Mouse (Mus musculus) frontal cortex, postnatal 10 days (tissue): ENCODE data around the gene 4921536K21Rik.
"Not testable (repeated sequence)": the region's sequence is repeated elsewhere in the genome, so short reads cannot be mapped to it uniquely, and the experiment has no call there.

Experiments used
- DNase-seq, 2 experiments: peaks; one replicate each; pipeline ENCODE4 v3.0.0; 2022; ENCODE audit warnings: low spot score in 2 of 2, mixed read lengths in 1 of 2

4921536K21Rik gene

DNA sequence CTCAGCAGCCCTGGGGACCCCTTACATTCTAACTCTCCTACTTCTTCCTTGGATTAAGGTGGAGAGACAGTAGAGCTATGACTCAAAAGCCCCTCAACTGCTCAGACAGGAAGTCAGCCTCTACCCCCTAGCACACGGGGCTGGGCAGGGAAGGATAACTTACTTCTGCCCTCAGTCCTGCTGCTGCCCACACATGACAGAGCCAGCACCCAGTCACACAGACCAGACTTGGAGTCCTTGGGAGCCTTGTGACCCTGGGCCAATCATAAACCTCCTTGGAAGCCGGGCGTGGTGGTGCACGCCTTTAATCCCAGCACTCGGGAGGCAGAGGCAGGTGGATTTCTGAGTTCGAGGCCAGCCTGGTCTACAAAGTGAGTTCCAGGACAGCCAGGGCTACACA lies 16.5 kb upstream of the 4921536K21Rik start:
- not testable (repeated sequence) for DNase-seq

DNA sequence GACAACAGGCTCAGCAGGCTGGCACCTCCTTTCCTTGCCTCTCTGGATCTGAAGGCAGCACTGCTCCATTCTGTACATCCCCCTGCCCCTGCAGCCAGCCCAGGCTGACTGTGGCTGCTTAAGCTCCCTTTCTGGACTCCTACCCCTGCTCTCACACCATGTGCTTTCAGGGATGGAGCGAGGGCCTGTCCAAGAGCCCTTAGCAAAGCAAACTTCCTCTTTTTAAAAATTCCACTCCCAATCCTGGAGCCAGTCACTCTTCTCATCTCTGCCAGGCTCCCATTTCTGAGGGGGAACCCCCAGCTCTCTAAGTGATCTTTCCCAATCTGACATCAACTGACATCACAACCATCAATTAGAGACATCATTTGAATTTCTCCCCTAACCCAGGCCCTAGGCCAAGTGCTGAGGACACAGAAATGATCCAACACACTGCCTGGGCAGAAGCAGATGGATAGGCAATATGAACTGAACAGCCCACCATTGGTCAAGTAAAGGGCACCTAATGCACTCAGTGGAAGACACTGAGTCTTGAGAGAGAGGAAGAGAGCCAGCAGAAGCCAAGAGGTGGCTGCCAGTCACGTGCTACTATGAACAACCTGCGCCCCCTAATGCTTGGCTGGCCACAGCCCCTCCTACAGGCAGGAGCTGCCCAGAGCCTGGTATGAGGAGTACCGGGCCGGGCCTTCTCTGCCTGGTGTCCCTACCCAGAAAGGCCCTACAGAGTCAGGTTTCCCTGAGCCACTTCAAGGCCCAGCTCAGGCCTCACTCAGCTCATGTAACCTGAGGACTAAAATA lies 15.8 kb upstream of the 4921536K21Rik start:
- DNase-seq: no peak

DNA sequence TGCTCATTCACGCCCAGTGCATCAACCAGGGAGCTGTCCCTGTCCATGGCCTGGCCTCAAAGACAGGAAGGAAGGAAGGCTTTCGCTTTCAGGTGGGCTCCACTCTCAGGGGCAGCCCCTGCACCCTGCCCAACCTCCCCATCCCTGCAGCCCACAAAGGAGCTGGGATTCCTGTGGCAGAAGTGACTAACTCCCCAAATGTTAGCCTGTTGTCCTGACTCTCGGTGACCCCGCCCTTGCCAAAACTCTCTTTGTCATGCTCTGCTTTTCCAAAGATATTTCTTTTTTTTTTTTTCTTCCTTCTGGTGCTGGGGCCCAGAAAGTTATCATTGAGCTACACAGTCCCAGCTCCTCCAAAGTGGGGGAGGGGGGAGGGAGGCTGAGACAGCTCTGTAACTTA lies 14.3 kb upstream of the 4921536K21Rik start:
- no peak for DNase-seq

DNA sequence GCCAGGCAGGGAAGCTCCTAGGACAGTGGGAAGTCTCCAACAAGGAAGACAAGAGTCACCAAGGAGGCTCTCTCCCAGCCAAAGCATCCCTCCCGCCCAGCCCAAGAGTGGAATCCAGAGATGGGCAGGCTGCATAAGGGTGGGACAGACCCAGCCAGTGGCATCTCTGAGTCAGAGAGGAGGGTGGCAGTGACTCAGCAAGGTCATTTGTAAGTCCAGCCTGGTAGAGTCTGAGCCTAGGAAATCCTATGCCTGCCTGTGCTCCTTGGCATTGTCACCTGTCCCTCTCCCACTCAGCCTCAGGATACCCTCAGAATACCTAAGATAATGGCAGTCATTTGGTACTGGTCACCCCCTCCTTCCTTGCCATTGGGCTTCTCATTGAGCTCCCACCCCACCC lies 10.5 kb upstream of the 4921536K21Rik start:
- DNase-seq: no peak

DNA sequence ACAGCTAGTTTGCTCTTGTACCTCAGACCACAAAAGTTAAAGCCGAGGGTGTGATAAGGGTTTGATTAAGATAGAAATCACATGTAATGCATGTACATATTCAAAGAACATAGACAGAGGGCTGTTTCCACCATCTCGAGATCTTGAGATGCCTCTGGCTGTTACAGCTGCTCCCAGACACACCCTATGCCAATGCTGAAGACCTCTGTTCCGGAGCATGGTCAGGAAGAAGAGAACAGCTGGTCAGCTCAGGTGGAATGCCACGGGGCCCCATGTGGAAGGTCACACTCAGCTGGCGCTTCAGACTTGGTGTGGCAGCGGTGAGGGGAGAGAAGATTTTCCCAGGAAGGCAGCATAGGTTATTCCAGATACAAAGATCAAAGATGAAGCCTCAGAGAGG lies 9.8 kb upstream of the 4921536K21Rik start:
- no peak for DNase-seq

DNA sequence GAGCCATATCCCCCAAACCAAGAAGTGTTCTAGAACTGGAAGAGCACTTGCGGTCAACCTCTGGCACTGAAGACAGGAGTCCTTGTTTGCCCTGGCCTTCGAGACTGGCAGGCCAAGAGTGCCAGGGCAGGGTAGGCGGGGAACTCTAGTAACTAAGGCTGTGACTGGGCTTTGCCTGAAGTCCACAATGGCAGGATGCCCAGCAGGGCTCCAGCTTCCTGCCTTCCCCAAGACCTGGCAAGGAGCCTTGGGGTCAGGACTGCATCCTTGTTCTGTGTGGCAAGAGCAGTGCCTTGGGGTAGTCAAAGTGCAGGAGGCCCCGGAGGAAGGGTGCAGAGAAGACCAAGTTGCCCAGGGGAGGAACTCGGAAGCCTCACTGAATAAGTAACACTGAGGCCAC lies 8.1 kb upstream of the 4921536K21Rik start:
- peak; percentile 60 to 76 for DNase-seq

DNA sequence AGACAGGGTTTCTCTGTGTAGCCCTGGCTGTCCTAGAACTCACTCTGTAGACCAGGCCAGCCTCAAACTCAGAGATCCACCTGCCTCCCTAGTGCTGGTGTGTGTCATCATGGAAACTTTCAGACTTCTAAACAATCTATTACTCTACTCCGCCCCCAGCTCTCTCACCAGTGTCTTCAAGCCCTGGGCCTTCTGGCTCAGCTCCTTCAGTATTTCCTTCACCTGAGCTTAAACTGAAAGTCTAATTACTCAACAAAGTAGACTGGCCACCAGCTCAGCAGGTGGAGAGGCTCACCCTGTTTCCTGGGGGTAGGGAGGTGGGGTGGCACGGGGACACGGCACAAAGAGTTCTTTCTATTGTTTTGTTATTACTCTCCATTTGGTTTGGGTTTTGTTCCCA lies 7.6 kb upstream of the 4921536K21Rik start:
- no peak for DNase-seq

DNA sequence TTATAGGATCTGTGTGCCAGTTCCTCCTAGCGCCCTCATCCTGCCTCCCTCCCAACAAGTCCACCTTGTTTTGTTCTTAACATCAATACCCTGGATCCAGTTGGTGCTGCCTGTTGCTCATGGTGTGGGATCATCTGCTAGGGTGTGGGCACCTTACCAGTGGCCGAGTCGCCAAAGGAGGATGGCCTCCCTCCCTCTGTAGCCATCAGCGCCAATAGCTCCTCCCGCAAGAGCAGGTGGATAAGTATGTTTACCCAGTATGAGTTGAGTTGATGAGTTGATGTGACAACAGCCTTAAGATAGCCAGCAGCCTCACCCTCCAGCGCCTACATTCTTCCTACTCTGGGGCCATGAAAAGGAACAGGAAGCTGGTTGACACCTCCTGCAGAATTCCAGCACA lies 5.4 kb upstream of the 4921536K21Rik start:
- DNase-seq: no peak

DNA sequence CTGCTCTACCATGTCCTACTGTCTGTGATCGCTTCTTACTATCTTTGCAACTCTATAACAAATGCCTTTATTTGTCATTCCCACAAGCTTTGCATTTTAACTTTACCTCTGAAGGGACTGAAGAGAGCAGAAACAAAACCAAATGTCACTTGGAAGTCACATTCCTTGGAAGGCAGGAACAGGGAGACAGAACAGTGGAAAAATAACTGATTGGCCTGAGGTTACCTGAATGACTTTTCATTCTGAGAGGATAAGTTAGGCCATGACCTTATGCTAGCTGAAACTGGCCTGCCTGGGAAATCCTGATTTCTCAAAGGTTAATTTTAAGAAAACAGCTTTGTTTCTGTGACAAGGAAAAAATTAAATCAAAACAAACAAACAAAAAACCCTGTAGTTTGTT lies 1.0 kb upstream of the 4921536K21Rik start:
- DNase-seq: no peak

DNA sequence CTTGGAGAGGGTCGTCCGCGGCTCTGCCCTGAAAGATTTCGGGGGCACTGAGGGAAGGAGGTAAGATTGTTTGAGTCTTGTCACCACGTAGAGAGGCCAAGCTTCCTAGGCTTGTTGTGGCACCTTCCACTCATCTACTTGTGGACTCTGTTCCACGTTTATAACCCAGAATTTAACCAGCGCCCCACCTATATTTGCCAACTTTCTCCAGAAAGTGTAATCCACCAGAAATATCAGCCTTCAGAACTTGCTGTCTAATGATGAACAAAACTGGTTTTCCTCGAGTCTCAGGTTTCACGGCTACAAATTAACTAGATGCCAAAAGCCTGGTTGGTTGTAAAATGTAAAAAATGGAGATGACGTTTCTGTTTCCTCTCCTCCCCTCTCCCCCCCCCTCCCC lies 560 bp upstream of the 4921536K21Rik start:
- no peak for DNase-seq

DNA sequence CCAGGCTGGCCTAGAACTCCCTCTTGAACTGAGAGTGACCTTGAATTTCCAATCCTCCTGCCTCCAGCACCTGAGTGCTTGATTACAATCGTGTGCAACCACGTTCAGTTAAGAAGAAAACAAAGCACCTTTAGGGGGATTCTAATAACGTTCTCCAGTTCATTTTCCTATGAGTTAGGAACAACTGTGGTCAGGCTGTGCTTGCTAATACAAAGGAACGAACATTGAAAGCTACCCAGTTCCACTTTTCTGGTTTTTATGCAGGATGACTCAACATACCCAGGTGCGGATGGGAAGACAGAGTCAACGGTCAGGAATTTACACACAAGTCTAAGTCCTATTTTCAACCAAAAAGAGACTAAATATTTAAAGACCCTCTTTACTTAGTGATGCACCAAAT lies 928 bp downstream of the 4921536K21Rik start:
- no peak for DNase-seq

DNA sequence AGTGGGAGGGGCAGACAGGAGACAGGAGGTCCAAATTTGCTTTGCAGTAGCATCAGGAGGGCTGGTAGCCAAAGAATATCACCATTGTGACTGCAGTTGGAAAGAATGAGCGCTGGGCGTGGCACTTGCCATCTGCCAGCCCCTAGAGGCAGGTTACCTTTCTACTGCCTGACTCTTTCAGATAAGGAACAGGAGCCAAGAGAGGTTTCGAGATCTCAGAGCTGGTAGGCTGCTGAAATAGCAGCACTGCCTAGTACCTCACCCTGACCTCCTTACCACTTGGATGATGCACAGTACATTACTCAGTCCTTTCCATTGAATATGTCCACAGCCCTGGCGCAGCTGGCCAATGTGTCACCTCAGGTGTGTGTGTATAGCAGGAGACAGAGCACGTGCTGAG lies 7.6 kb downstream of the 4921536K21Rik start:
- no peak for DNase-seq

DNA sequence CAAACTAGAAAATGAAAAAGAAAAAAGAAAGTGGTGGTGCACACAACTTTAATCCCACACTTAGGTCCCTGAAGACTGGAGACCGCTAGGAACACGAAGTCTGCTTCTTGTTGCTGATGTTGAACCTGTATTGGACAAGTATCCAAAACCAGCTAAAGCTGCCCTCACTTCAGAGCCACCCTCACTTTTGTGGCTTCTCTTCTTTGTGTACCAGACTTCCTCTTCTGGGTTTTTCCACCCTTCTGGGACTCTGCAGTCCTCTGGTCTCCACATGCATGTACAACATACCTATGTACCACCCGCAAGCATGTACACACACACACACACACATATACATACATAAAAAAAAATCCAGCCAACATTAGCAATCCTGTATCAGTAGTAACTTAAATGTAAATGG lies 11.2 kb downstream of the 4921536K21Rik start:
- DNase-seq: no peak

DNA sequence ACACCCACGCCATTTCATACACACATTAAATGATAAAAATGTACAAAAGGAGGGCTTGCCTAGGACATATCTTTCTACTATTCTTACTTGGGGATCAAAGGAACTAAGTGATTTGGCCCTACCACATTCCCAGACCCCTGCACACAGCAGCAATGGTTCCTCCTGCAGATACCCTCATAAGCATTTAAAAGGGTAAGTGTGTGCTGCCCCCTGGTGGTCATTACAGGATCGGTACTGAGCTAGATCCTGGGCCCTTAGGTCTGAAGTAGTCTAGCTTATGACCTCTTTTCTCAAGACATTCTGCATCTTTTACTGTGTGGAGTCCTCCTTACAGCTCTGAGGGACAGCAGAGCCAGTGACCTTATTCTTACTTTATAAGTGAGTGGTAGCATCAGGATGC lies 15.1 kb downstream of the 4921536K21Rik start:
- DNase-seq: peak in 1 of 2 experiments; percentile 50

DNA sequence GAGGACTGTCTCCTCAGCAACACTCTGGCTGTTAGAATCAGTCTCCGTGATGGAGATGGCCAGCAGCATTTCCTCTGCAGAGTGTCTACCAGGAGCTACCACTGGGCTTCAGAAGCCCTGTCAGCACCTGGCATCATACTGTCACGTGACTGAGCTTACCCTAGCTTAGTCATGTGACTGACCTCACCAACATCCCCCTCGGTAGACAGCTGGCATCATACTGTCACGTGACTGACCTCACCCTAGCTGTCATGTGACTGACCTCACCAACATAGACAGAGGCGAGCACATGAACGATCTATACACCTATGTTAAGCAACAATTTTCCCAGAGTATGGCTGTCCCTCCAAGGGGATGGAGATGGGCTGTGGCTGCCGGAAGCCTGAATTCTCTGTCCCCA lies 16.2 kb downstream of the 4921536K21Rik start:
- no peak for DNase-seq

DNA sequence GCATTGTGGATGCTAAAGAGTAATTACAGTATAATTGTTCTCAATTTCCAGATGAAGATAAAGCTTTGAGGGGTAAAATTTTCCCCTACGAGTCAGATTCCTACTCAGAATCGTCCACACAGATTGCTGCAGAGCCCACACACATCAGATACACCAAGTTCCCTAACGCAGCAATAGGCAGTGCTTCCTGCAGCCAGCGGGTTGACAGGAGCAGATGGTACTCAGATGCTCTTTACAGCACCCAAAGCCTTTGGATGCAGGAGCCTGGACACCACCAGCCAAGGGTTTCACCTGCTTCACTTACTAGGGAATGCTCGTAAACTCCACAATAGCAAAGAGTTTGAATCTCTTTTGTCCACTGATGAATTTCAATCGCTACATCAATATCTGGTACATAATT lies 18.5 kb downstream of the 4921536K21Rik start:
- DNase-seq: no peak

DNA sequence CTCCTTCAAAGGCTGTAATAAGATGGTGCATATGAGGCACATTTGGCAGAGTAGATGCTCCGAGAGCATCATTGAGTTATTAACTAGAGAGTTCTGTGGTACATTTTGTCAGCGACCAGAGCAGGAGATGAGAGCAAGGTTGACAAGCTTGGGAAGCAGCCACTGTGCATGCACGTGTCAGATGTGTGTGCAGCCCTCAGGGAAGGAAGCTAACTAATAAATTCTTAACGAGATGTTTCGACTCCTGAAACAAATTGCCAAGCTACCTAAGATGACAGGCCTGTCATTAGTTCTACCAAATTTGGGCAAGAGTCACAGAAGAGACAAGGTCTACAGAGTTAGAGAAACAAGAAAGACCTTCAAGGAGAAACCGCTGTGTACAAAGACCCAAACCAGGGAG lies 30.6 kb downstream of the 4921536K21Rik start:
- no peak for DNase-seq

DNA sequence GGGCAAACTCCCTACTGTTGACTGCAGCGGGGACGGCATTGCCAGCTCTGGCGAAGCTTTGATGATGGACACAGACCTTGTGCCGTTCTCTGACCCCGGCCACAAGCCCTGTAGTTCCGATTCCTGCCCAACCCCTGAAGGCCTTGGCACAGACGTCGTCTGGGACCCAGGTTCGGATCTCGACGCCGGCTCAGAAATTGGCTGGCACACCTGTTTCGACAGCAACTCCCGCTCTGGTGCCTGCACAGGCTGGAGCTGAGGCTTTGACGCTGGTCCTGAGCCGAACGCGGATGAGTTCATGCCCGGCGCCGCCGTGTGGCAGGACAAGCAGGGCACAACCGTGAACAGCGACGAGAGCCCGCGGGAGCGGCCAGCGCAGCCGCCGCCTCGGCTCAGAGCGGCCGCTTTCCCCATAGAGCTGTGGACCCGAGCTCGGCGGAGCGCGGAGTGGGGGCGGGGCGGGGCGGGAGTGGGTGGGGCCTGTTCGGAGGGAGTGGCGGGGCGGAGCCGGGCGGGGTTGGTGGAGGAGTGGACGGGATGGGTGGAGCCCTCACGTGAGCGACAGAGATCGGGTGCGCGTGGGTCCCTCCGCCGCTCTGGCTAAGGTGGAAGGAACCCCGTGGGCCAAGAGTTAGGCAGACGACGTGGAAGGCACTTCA lies 31.3 kb downstream of the 4921536K21Rik start, which contains the start of gene Osbp2:
Gene Osbp2, minus strand, starts transcription at position 450 of the 659 bp plus-strand sequence.
- peak; percentile 49 to 63 for DNase-seq

DNA sequence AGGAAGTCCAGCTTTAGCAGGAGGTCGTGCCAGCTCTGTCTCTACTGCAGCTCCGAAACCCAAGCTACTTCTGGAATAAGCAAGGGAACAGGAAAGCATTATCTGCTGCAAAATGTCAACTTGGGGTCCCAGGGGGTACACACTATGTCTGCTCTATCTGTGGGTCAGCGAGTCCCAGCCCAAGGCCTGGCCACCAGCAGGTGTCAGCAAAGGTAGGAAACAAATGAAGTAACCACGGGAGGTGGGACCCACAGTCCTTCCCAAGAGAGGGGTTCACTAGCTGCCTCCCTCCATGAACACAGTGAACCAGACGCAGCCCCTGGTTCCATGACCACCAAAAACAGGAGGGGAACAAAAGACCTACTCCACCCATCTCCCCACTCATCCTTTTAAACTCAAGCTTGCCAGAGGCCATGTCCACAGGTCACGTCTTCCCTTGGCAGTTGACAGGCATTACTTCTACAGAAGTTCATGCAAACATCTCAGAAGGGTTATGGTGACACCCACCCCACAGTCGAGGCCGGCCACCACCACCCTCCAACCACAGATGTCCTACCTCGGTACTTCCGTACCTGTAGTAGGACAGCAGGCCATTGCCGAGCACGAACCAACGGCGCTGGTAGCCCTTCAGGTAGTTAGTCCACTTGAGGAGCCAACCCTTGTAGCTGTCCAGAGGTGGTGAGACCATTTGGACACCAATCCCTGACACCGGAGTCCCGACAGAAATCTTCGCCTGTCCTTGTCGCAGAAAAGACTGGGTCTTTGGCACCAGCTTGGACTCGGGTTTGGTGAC lies 32.0 kb downstream of the 4921536K21Rik start:
- DNase-seq: no peak

DNA sequence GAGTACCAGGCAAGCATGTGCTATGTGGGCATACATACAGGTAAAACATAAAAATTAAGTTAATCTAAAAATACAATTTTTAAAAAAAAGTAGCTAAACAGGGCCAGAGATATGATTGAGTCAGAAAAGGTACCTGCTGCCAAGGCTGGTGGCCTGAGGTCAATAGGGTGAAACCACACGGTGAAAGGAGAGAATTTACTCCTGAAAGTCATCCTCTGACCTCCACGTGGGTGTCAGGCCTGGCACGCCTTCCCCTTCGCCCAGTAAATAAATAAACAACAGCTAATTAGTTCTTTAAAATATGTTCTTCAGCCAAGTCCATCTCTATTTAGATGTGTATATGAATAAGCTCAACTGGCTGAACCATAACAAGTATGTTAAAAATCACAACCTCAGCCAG lies 34.5 kb downstream of the 4921536K21Rik start:
- no peak for DNase-seq

DNA sequence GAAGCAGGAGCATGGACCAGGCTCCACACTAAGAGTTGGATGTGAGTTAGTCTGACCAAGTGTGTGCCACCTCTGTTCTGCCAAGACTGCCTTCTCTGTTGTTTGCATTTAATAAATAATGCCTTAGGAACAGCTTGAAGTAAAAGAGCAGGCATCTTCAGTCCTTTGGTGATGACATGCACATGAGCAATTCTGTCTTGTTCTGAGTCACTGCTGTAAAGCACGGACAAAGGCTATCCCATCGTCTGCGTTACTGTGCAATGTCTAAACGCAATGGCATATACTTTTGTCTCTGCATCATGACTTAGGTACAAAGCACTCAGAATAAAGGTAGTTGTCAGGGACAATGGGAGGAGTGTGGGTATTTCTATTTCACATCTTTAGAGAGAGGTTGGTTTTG lies 35.1 kb downstream of the 4921536K21Rik start:
- DNase-seq: no peak

DNA sequence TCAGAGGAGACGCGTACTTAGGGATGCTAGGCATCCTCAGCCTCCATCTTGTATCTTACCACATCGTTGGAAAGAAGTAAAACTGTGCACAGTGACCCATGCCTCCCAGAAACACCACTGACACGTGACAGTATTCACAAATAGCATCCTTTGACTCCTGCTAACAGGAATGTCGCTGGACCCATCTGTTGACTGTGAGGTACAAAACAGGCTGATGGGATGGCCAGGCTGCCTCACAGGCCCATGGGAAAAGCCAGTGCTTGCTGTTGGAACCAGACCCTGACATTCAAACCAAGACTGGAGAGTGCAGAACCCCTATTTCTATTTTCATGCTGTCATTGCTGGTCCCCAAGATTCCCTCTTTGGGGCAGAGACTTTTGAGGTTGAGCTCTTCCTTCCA lies 37.0 kb downstream of the 4921536K21Rik start:
- DNase-seq: no peak

DNA sequence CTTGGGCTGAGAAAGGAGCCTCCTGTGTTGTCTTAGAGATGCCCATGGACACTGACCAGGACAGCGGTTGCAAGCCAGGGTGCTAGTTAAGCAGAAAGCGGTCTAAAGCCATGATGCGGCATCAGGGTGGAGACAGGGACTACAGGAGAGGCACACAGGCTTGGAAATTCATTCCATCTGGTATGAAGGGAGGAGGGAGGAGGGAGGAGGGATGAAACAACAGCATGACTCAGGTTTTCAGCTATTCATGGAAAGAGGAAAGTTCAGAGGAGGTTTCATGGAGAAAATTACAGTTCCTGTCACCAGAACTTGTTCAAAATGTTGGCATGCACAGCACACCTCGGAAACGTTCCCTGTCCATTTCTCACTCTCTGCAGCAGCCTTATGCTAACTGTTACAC lies 39.1 kb downstream of the 4921536K21Rik start:
- DNase-seq: no peak
